Mouse (Mus musculus): ENCODE results near the gene Vps33a. TPM values are rescaled to one million over a fixed set of nuclear protein-coding genes. Genes with fewer than 3 reads are reported as not detected.

Vps33a gene
- polyA plus RNA-seq, 1 experiment from 2014 or later, result 17.3 TPM

DNA sequence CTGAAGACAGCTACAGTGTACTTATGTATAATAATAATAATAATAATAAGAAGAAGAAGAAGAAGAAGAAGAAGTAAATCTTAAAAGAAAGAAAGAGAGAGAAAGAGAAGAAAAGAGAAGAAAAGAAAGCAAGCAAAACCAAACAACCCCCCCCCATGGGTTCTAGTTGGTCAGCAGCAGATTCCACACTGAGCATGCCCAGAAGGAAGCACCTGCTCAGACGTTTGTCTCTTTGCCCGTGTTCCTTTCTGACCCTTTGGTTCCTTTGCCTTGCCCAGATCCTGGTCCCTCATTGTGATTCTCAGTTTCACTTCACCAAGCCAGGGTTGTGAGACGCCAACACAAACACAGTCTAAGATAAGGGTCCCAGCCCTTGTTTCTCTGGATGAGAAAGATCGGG, 70.9 kb downstream of the Vps33a start:
- H3K4me1 ChIP-seq (replicated peaks), result peaks cover 18% of the 10 kb centered on the region
- H3K4me3 ChIP-seq, result no peak overlapping the region
- no peak for ATAC-seq (replicated peaks; ENCODE audit: insufficient number of reproducible peaks, insufficient read depth, low FRiP score, low read depth)
- 41% methylated on average over 4 of the region's 4 CpGs for WGBS
- H3K27me3 ChIP-seq, result peaks cover 21% of the 10 kb centered on the region
- H3K4me2 ChIP-seq, result no peak overlapping the region
- no peaks in the 10 kb centered on the region for H3K36me3 ChIP-seq
- no peak overlapping the region for H3K27ac ChIP-seq
- no peak overlapping the region for H3K9ac ChIP-seq
- no peaks in the 10 kb centered on the region for H3K9me3 ChIP-seq (replicated peaks)

DNA sequence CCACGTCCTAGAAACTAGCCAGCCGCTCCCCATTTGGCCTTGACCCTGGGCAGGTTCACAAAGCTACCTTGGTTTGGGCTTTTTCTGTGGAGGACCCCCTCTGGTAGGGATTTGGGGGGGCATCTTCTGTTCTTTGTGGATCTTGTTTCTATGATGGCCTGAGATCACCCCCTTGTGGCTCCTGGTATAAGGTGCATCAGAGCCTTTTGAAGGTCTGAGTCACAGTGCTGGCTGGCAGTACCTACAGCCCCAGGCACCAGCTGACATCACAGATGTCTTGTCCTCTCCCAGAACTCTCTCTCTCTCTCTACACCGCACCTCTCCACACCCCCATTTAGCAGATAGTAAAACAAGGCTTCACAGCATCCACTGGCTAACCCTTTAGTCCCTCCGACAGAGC, 73.1 kb downstream of the Vps33a start:
- H3K9ac ChIP-seq, result no peak overlapping the region
- H3K27me3 ChIP-seq, result peaks cover 12% of the 10 kb centered on the region
- H3K9me3 ChIP-seq (replicated peaks), result no peaks in the 10 kb centered on the region
- H3K4me2 ChIP-seq, result no peak overlapping the region
- H3K36me3 ChIP-seq, result no peaks in the 10 kb centered on the region
- WGBS, result 42% methylated on average over 4 of the region's 4 CpGs
- no peak for ATAC-seq (replicated peaks; ENCODE audit: insufficient number of reproducible peaks, insufficient read depth, low FRiP score, low read depth)
- H3K4me1 ChIP-seq (replicated peaks), result peaks cover 18% of the 10 kb centered on the region
- no peak overlapping the region for H3K4me3 ChIP-seq
- H3K27ac ChIP-seq, result no peak overlapping the region

DNA sequence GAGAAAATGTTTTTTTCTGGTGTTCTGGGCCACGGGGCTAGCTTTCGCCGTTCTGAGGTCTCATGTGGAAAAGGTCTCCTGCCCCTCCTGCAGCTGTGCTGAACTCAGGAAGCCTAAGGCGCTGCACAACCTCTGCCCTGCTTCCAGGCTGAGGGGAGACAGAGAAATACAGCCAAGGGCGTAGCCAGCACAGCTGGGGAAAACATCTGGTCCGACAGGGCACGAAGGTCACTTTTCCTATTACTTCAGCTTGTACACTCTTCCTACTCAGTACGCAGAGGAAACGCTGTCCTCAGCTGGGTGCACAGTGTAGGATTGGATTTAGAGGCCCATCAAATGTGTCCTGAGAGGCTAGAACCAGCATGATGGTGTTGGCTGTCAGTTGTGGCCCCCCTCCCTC, 82.9 kb downstream of the Vps33a start:
- Histone ChIP-seq H3K4me2 (no peak overlapping the region), H3K4me1 (replicated peaks) (peaks cover 9% of the 10 kb centered on the region), H3K36me3 (no peaks in the 10 kb centered on the region), H3K27me3 (peaks cover 4% of the 10 kb centered on the region; the same call in 1 of the 2 replicates), H3K9me3 (replicated peaks) (no peaks in the 10 kb centered on the region), H3K9ac (no peak overlapping the region), H3K4me3 (no peak overlapping the region), H3K27ac (no peak overlapping the region)
- WGBS, result 58% methylated on average over 9 of the region's 9 CpGs
- ATAC-seq (replicated peaks; ENCODE audit: insufficient number of reproducible peaks, insufficient read depth, low FRiP score, low read depth), result no peak

DNA sequence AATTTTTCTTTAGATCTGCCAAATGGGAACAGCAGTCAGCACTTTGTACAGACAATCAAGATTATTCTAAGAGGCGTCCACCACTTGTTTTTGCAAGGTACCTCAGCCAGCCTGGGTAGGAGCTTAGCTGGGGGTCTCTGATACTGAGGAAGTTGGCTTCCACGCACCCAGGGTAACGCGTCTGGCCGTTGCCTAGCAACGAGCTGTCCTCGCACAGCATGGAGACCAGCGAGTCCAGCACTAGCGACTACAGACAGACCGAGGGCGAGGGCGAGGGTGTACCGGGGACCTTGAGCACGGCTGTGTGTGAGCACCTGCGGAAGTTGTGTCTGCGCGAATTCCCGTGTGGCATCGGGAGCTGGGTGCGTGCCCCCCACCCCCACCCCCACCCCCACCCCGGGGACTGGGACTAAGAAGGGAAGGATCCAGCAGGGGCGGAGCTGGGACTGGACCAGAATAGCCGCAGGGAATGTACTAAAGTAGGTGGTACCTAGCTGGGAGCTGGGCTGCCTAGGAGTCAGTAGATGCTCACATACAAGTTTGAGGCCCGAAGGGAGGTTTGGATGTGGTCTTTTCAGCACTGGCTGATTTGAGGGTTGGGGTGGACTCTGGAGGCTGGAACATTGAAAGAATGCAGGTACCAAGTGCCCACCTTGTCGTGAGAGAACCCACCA, 83.6 kb downstream of the Vps33a start, which contains the start of the genes Lrrc43 and Il31:
Gene Lrrc43, plus strand, starts transcription at position 194 of the 674 bp plus-strand sequence.
Gene Il31, minus strand, starts transcription at position 378 of the 674 bp plus-strand sequence.
- 7% methylated on average over 25 of the region's 25 CpGs for WGBS
- Histone ChIP-seq H3K9ac (no peak within 1 kb of the TSS), H3K9me3 (replicated peaks) (no peaks in the 10 kb centered on the region), H3K27me3 (peaks cover 4% of the 10 kb centered on the region; the same call in 1 of the 2 replicates), H3K4me2 (peak within 1 kb of the TSS; percentile 54), H3K36me3 (no peaks in the 10 kb centered on the region), H3K4me3 (peak within 1 kb of the TSS; percentile 17), H3K27ac (no peak within 1 kb of the TSS), H3K4me1 (replicated peaks) (peaks cover 9% of the 10 kb centered on the region)
- ATAC-seq (replicated peaks; ENCODE audit: insufficient number of reproducible peaks, insufficient read depth, low FRiP score, low read depth), result no peak

DNA sequence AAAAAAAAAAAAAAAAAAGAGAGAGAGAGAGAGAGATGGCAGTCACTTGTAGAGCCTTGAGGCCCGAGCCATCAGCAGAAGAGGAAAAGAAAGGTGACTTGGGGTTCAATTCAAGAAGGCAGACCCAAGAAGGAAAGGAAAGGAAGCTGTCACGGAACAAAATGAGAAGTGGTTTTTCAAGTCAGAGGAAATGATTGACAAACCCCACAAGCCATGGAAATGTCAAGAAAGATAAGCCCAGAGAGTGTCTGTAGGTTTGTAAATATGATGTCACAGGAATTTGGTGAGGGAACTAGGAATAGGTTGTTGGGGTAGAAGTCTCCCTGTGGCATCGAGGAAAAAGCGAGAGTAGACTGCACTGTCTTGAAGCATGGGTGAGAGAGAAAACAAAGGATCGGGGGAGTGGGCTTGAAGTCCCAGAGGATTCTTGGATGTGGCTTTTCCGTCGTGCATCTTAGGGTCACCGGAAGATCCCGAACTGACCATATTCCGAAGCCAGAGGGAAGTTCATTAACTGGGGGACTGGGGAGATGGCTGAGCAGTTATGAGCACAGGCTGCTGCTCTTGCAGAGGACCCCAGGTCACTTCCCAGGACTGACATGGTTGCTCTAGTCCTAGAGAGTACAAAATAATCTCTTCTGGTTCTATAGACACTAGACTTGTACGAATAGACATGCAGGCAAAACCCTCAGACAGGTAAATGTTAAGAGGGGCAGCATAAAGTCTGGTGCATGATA, 85.0 kb downstream of the Vps33a start:
- no peak for ATAC-seq (replicated peaks; ENCODE audit: insufficient number of reproducible peaks, insufficient read depth, low FRiP score, low read depth)
- H3K36me3 ChIP-seq, result no peaks in the 10 kb centered on the region
- 70% methylated on average over 11 of the region's 11 CpGs for WGBS

More for the DNA sequence above, 85.0 kb downstream of the Vps33a start:
- Histone ChIP-seq H3K4me3 (no peak overlapping the region), H3K4me2 (no peak overlapping the region), H3K4me1 (replicated peaks) (peaks cover 9% of the 10 kb centered on the region), H3K27ac (no peak overlapping the region), H3K27me3 (peaks cover 4% of the 10 kb centered on the region; the same call in 1 of the 2 replicates), H3K9ac (no peak overlapping the region), H3K9me3 (replicated peaks) (no peaks in the 10 kb centered on the region)

Small RNAs within 50 kb of the gene (microRNA-seq; reads per million reads assigned to microRNA genes)
- 1.5 reads per million for gene Mir7647

Other genes with a start within 250 kb of the Vps33a start
- gene Bcl7a, start 229.2 kb downstream of the Vps33a start, polyA plus RNA-seq (2015; fragmentation: Nextera tagmentation; extraction: Ambion mirVana), result 12.4 and 15.4 TPM in 2 replicates
- 9.1 and 14.4 TPM in 2 replicates for gene Mlxip, start 178.2 kb downstream of the Vps33a start, polyA plus RNA-seq (2015; fragmentation: Nextera tagmentation; extraction: Ambion mirVana)
- gene Lrrc43, start 83.7 kb downstream of the Vps33a start, polyA plus RNA-seq (2015; fragmentation: Nextera tagmentation; extraction: Ambion mirVana), result 0.06 TPM in 2 replicates
- gene Il31, start 83.5 kb downstream of the Vps33a start, polyA plus RNA-seq (2015; fragmentation: Nextera tagmentation; extraction: Ambion mirVana), result not detected in 2 replicates
- gene B3gnt4, start 62.6 kb downstream of the Vps33a start, polyA plus RNA-seq (2015; fragmentation: Nextera tagmentation; extraction: Ambion mirVana), result 0.23 and 0.36 TPM in 2 replicates
- gene Diablo, start 48.9 kb downstream of the Vps33a start, polyA plus RNA-seq (2015; fragmentation: Nextera tagmentation; extraction: Ambion mirVana), result 88.4 and 97.6 TPM in 2 replicates
- 0.18 and 2.6 TPM in 2 replicates for gene Gm49027, start 47.5 kb downstream of the Vps33a start, polyA plus RNA-seq (2015; fragmentation: Nextera tagmentation; extraction: Ambion mirVana)
- 51.9 and 53.5 TPM in 2 replicates for gene Clip1, start 111.6 kb upstream of the Vps33a start, polyA plus RNA-seq (2015; fragmentation: Nextera tagmentation; extraction: Ambion mirVana)
- 54.5 and 59.7 TPM in 2 replicates for gene Zcchc8, start 148.1 kb upstream of the Vps33a start, polyA plus RNA-seq (2015; fragmentation: Nextera tagmentation; extraction: Ambion mirVana)
- gene Rsrc2, start 176.4 kb upstream of the Vps33a start, polyA plus RNA-seq (2015; fragmentation: Nextera tagmentation; extraction: Ambion mirVana), result 75.4 and 84.3 TPM in 2 replicates
- 14.2 and 18.0 TPM in 2 replicates for gene Kntc1, start 176.7 kb upstream of the Vps33a start, polyA plus RNA-seq (2015; fragmentation: Nextera tagmentation; extraction: Ambion mirVana)

All from heart, embryonic 15.5 days (tissue).